Mouse (Mus musculus) embryo, embryonic 10 days (tissue): ENCODE measurements at regions not wholly inside any gene's neighbourhood (a gene's known extent, or its start where the extent isn't known, plus 50 kb on each side); places are given as distances from the start of the nearest gene placed in this dataset.

Experiments
- DNase-seq: peaks from one replicate; pipeline ENCODE4 v3.0.0-alpha.2; 2015; ENCODE audit warnings: low spot score

DNA sequence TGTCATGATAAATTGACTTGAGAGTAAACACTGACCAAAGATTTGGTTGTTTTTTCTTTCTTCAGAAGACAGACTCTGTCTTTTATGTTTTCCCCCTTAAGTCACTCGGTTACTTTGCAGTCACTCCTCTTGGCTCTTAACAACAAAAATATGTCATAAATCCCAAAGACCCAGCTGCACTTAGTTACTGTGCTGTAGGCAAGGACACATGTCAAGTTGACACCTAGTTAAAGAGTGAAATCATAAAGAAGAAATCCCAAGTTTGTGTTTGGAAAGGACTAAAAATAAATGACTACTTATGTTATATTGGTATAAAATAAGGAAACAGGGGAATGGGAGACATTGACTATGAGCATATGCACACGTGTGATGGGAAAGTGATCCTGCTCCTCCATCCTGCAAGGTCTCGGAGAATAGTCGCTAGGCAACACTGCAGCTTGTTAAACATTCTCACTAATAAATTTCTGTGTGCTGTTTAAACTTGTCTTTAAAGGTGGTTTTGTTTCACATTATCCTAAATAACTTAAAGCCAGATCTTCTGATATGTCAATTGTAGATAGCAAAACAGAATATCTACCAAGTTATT, 298.1 kb downstream of the Gulp1 start:
- peak; percentile 9 for DNase-seq

DNA sequence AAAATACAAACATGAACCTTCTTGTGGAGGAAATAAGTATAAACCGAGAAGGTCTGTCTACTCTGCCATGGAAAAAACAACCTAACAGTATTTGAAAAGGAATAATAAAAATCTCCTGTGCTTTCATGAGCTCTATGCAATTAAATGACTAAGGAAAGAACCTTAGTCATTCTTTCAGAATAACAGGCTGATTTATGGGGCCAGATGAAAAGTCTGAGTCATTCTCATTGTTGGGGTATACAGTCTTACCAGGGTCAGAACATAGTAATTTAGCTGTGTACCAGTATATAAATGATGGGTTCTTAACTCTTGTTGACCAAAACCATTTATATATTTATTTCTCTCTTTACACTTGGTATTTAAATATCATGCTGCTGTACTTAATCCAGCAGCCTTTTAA, 312.1 kb downstream of the Gulp1 start:
- DNase-seq = no peak

DNA sequence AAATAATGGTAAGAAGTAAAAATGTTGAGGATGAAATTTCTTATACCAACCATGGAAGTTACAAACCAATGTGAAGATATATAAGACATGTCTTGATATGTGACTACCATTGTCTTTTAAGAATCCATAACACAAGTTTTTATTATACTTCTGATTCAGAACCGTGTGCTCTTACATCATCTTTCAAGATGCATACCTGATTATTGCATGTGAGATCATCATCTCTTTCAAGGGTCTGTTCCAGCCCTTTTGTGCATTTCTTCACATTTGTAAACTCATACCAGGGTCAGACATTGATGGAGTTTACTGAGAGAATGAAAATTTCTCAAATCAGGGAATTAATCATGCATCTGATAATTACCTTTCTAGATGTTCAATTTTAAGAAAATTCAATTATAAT, 312.5 kb downstream of the Gulp1 start:
- no peak for DNase-seq

GRCm38 (mm10) chr1:44891611-44892010, 340.3 kb downstream of the Gulp1 start:
- no peak for DNase-seq

DNA sequence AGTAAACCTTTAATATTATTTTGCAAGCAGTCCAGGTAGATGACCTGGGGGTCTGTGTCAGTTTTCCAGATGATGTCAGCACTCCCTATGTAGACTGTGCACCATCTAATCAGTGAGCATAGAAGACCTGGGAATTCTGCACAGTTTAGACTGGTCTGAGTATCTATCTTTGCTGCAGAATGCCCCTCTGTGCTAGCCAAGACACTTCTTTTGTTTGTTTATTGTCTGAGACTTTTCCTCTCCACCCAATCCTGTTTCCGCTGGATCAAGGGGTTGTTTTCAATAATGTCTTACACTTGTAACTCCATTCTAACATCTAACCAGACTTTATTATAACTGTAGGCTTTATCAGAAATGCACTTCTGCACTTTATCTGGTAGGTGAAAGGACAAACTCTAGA, 341.1 kb downstream of the Gulp1 start:
- no peak for DNase-seq
